ENCODE assay signal across 13 mouse cellular contexts in the genomic region with DNA sequence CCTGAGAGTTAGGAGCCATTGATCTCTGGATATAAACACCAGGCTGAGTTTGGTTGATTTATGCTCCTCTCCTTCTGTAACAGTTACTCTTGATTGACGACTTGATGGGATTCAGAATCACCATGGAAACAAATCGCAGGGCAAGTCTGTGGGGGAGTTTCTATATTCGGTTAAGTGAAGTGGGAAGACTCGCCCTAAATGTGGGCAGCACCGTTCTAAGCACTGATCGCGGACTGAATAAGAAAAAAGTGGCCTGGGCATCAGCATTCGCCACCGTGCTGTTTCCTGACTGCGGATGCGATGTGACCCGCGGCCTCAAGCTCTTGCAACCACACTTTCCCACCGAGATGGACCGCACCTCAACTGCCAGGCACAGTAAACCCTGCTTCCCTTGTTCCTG. TPM values are rescaled to one million over a fixed set of nuclear protein-coding genes. Genes with fewer than 3 reads are reported as not detected.
A peak's percentile ranks its signal among the peaks of the same experiment; 100 is the strongest.
DNase-seq lines count a peak whose midpoint lies in the region; ATAC-seq and TF ChIP-seq lines count a peak whose summit lies in the region.
"Had no signal": no experiment of that assay in that cellular context is flagged by ENCODE, and none has a peak within 500 bp of the region (broad histone marks: within the 10 kb centered on the region; RNA-seq: fewer than 3 reads in every experiment).

No protein-coding gene starts in this region.

- TF ChIP-seq EP300 in liver, postnatal 0 days (IDR thresholded peaks at IDR 0.05; ENCODE audit: low read depth) = no peak

- H3K27ac ChIP-seq in kidney, postnatal 0 days = no peak overlapping the region
- H3K27ac ChIP-seq in embryonic facial prominence, embryonic 10.5 days (replicated peaks) = no peak overlapping the region
- no peak overlapping the region for H3K27ac ChIP-seq in hindbrain, embryonic 14.5 days
- no peak overlapping the region for H3K27ac ChIP-seq in midbrain, embryonic 16.5 days (ENCODE audit: low read length)
- no peak overlapping the region for H3K27ac ChIP-seq in intestine, postnatal 0 days (ENCODE audit: low read depth, low read length)
- H3K27ac ChIP-seq in liver, postnatal 0 days (ENCODE audit: low read depth) = no peak overlapping the region
- H3K27ac ChIP-seq in intestine, embryonic 15.5 days = no peak overlapping the region

- no peak overlapping the region for H3K4me3 ChIP-seq in kidney, postnatal 0 days (replicated peaks; ENCODE audit: low read depth, low read length)
- peak overlapping the region; percentile 25; the same call in 1 of the 2 replicates for H3K4me3 ChIP-seq in embryonic facial prominence, embryonic 10.5 days
- no peak overlapping the region for H3K4me3 ChIP-seq in hindbrain, embryonic 14.5 days (replicated peaks; ENCODE audit: low read length)
- no peak overlapping the region for H3K4me3 ChIP-seq in midbrain, embryonic 16.5 days (ENCODE audit: low read depth, low read length)
- H3K4me3 ChIP-seq in intestine, postnatal 0 days (ENCODE audit: low read depth, low read length) = no peak overlapping the region
- no peak overlapping the region for H3K4me3 ChIP-seq in liver, postnatal 0 days (ENCODE audit: low read depth, low read length)
- H3K4me3 ChIP-seq in intestine, embryonic 15.5 days (replicated peaks) = no peak overlapping the region

- 24% methylated on average over 15 of the region's 15 CpGs for WGBS in kidney, postnatal 0 days
- WGBS in embryonic facial prominence, embryonic 10.5 days = 37% methylated on average over 15 of the region's 15 CpGs
- 31% methylated on average over 15 of the region's 15 CpGs for WGBS in hindbrain, embryonic 14.5 days
- 29% methylated on average over 15 of the region's 15 CpGs for WGBS in midbrain, embryonic 16.5 days
- WGBS in intestine, postnatal 0 days = 47% methylated on average over 15 of the region's 15 CpGs
- WGBS in liver, postnatal 0 days (ENCODE audit: insufficient replicate concordance) = 34% methylated on average over 15 of the region's 15 CpGs
- WGBS in intestine, embryonic 15.5 days = 42% methylated on average over 15 of the region's 15 CpGs

- H3K9me3 ChIP-seq in kidney, postnatal 0 days (replicated peaks; ENCODE audit: low read length) = no peaks in the 10 kb centered on the region
- no peaks in the 10 kb centered on the region for H3K9me3 ChIP-seq in embryonic facial prominence, embryonic 10.5 days
- H3K9me3 ChIP-seq in hindbrain, embryonic 14.5 days (ENCODE audit: control insufficient read depth, low read length) = no peaks in the 10 kb centered on the region
- H3K9me3 ChIP-seq in midbrain, embryonic 16.5 days (replicated peaks; ENCODE audit: control insufficient read depth, low read length, poor library complexity, severe bottlenecking) = no peaks in the 10 kb centered on the region
- H3K9me3 ChIP-seq in intestine, postnatal 0 days (ENCODE audit: control insufficient read depth) = no peaks in the 10 kb centered on the region
- H3K9me3 ChIP-seq in liver, postnatal 0 days (ENCODE audit: low read length) = no peaks in the 10 kb centered on the region
- no peaks in the 10 kb centered on the region for H3K9me3 ChIP-seq in intestine, embryonic 15.5 days

- no peak for TF ChIP-seq CTCF in kidney, postnatal 0 days (IDR thresholded peaks at IDR 0.05; ENCODE audit: low read depth)
- no peak for TF ChIP-seq CTCF in intestine, postnatal 0 days (IDR thresholded peaks at IDR 0.05; ENCODE audit: low read depth)
- TF ChIP-seq CTCF in liver, postnatal 0 days (IDR thresholded peaks at IDR 0.05; ENCODE audit: low read depth) = no peak

- H3K27me3 ChIP-seq in kidney, postnatal 0 days (ENCODE audit: insufficient read depth, low read length) = 0 out of 2 replicates have a peak, but pooled peaks cover 3% of the 10 kb centered on the region
- peaks cover 32% of the 10 kb centered on the region for H3K27me3 ChIP-seq in embryonic facial prominence, embryonic 10.5 days (replicated peaks; ENCODE audit: low read depth, poor library complexity, severe bottlenecking)
- no peaks in the 10 kb centered on the region for H3K27me3 ChIP-seq in hindbrain, embryonic 14.5 days (ENCODE audit: control insufficient read depth, insufficient read depth, low read length)
- H3K27me3 ChIP-seq in midbrain, embryonic 16.5 days (ENCODE audit: control insufficient read depth, insufficient read depth, low read depth, low read length) = no peaks in the 10 kb centered on the region
- H3K27me3 ChIP-seq in intestine, postnatal 0 days (replicated peaks; ENCODE audit: control insufficient read depth, insufficient read depth, low read length) = no peaks in the 10 kb centered on the region; the same call in none of the 2 replicates
- peaks cover 6% of the 10 kb centered on the region; the same call in 1 of the 2 replicates for H3K27me3 ChIP-seq in liver, postnatal 0 days (ENCODE audit: insufficient read depth, low read length)
- H3K27me3 ChIP-seq in intestine, embryonic 15.5 days (replicated peaks) = 0 out of 2 replicates have a peak, but pooled peaks cover 3% of the 10 kb centered on the region
- H3K27me3 ChIP-seq: CH12.LX had no signal

- DNase-seq in kidney, postnatal 0 days (ENCODE audit: low spot score) = no peak
- DNase-seq in kidney, adult 11 months = no peak
- no peak for DNase-seq in embryonic facial prominence, embryonic 10.5 days (ENCODE audit: low spot score)
- DNase-seq in hindbrain, embryonic 14.5 days (ENCODE audit: low spot score) = no peak
- no peak for DNase-seq in liver, postnatal 0 days
- DNase-seq: cerebellum, adult 2 months; heart, postnatal 36 days; lung, postnatal 4 days; thymus, postnatal 4 days had no signal

- H3K4me2 ChIP-seq in kidney, postnatal 0 days (ENCODE audit: low read length) = peak overlapping the region; percentile 25
- peak overlapping the region; percentile 19; the same call in 1 of the 2 replicates for H3K4me2 ChIP-seq in hindbrain, embryonic 14.5 days (replicated peaks)
- H3K4me2 ChIP-seq in midbrain, embryonic 16.5 days (ENCODE audit: low read length) = peak overlapping the region; percentile 0; the same call in 1 of the 2 replicates
- H3K4me2 ChIP-seq in intestine, postnatal 0 days (replicated peaks; ENCODE audit: low read depth) = no peak overlapping the region
- no peak overlapping the region for H3K4me2 ChIP-seq in liver, postnatal 0 days (ENCODE audit: low read depth, low read length)
- no peak overlapping the region for H3K4me2 ChIP-seq in intestine, embryonic 15.5 days (replicated peaks)

- 0 out of 2 replicates have a peak, but pooled peaks cover 10% of the 10 kb centered on the region for H3K4me1 ChIP-seq in kidney, postnatal 0 days (replicated peaks; ENCODE audit: insufficient read depth, low read length)
- peaks cover 27% of the 10 kb centered on the region for H3K4me1 ChIP-seq in embryonic facial prominence, embryonic 10.5 days
- peaks cover 6% of the 10 kb centered on the region; the same call in 1 of the 2 replicates for H3K4me1 ChIP-seq in hindbrain, embryonic 14.5 days (replicated peaks; ENCODE audit: control insufficient read depth, insufficient read depth, low read length)
- peaks cover 19% of the 10 kb centered on the region for H3K4me1 ChIP-seq in midbrain, embryonic 16.5 days (ENCODE audit: control insufficient read depth, insufficient read depth, low read length)
- H3K4me1 ChIP-seq in intestine, postnatal 0 days (replicated peaks; ENCODE audit: control insufficient read depth, insufficient read depth, low read length) = no peaks in the 10 kb centered on the region
- H3K4me1 ChIP-seq in liver, postnatal 0 days (ENCODE audit: insufficient read depth) = no peaks in the 10 kb centered on the region
- H3K4me1 ChIP-seq in intestine, embryonic 15.5 days (replicated peaks) = 0 out of 2 replicates have a peak, but pooled peaks cover 6% of the 10 kb centered on the region

- ATAC-seq in kidney, postnatal 0 days (replicated peaks; ENCODE audit: low FRiP score, low read depth) = no peak
- ATAC-seq in hindbrain, embryonic 14.5 days (ENCODE audit: low FRiP score) = no peak
- ATAC-seq in midbrain, embryonic 16.5 days = no peak
- ATAC-seq in intestine, postnatal 0 days = no peak
- no peak for ATAC-seq in liver, postnatal 0 days
- ATAC-seq in intestine, embryonic 15.5 days = no peak

- H3K9ac ChIP-seq in kidney, postnatal 0 days (ENCODE audit: low read depth, low read length) = no peak overlapping the region
- H3K9ac ChIP-seq in hindbrain, embryonic 14.5 days = no peak overlapping the region
- no peak overlapping the region for H3K9ac ChIP-seq in midbrain, embryonic 16.5 days (ENCODE audit: low read depth, low read length)
- H3K9ac ChIP-seq in intestine, postnatal 0 days (ENCODE audit: low read depth, low read length) = no peak overlapping the region
- no peak overlapping the region for H3K9ac ChIP-seq in liver, postnatal 0 days (replicated peaks)
- H3K9ac ChIP-seq in intestine, embryonic 15.5 days = no peak overlapping the region

- H3K36me3 ChIP-seq in kidney, postnatal 0 days (ENCODE audit: insufficient read depth, low read length) = no peaks in the 10 kb centered on the region
- H3K36me3 ChIP-seq in embryonic facial prominence, embryonic 10.5 days (replicated peaks) = no peaks in the 10 kb centered on the region
- no peaks in the 10 kb centered on the region for H3K36me3 ChIP-seq in hindbrain, embryonic 14.5 days (replicated peaks; ENCODE audit: control insufficient read depth, insufficient read depth)
- H3K36me3 ChIP-seq in midbrain, embryonic 16.5 days (ENCODE audit: control insufficient read depth, insufficient read depth, low read length) = no peaks in the 10 kb centered on the region
- no peaks in the 10 kb centered on the region for H3K36me3 ChIP-seq in intestine, postnatal 0 days (ENCODE audit: control insufficient read depth, insufficient read depth)
- H3K36me3 ChIP-seq in liver, postnatal 0 days (replicated peaks; ENCODE audit: insufficient read depth, low read length) = no peaks in the 10 kb centered on the region
- H3K36me3 ChIP-seq in intestine, embryonic 15.5 days = no peaks in the 10 kb centered on the region

RNA-seq across cellular contexts. Expression of gene Smarcal1, which starts 4.7 kb away (rescaled TPM):
- polyA plus RNA-seq in kidney, postnatal 0 days (2015; fragmentation: Nextera tagmentation; extraction: Ambion mirVana) = 13.5 and 13.8 TPM in 2 replicates
- 31.4 and 33.3 TPM in 2 replicates for polyA plus RNA-seq in embryonic facial prominence, embryonic 10.5 days (2016; fragmentation: Nextera tagmentation; extraction: Ambion mirVana)
- 27.2 and 35.2 TPM in 2 replicates for polyA plus RNA-seq in hindbrain, embryonic 14.5 days (2014; fragmentation: Nextera tagmentation; extraction: Ambion mirVana)
- polyA plus RNA-seq in midbrain, embryonic 16.5 days (2015; fragmentation: Nextera tagmentation; extraction: Ambion mirVana) = 30.5 and 31.2 TPM in 2 replicates
- 4.6 and 5.4 TPM in 2 replicates for polyA plus RNA-seq in intestine, postnatal 0 days (2015; fragmentation: Nextera tagmentation; extraction: Ambion mirVana)
- 3.0 and 3.5 TPM in 2 replicates for polyA plus RNA-seq in liver, postnatal 0 days (2015; fragmentation: Nextera tagmentation; extraction: Ambion mirVana)
- polyA plus RNA-seq in intestine, embryonic 15.5 days (2015; fragmentation: Nextera tagmentation; extraction: Ambion mirVana) = 16.5 TPM in 2 replicates

RNA-seq across cellular contexts. Expression of gene March4, which starts 41.6 kb away (rescaled TPM):
- polyA plus RNA-seq in kidney, postnatal 0 days (2015; fragmentation: Nextera tagmentation; extraction: Ambion mirVana) = not detected in 2 replicates
- polyA plus RNA-seq in embryonic facial prominence, embryonic 10.5 days (2016; fragmentation: Nextera tagmentation; extraction: Ambion mirVana) = not detected in 2 replicates
- 10.2 and 11.1 TPM in 2 replicates for polyA plus RNA-seq in hindbrain, embryonic 14.5 days (2014; fragmentation: Nextera tagmentation; extraction: Ambion mirVana)
- 7.9 and 8.0 TPM in 2 replicates for polyA plus RNA-seq in midbrain, embryonic 16.5 days (2015; fragmentation: Nextera tagmentation; extraction: Ambion mirVana)
- 0.12 and 0.20 TPM in 2 replicates for polyA plus RNA-seq in intestine, postnatal 0 days (2015; fragmentation: Nextera tagmentation; extraction: Ambion mirVana)
- polyA plus RNA-seq in liver, postnatal 0 days (2015; fragmentation: Nextera tagmentation; extraction: Ambion mirVana) = not detected in 2 replicates
- polyA plus RNA-seq in intestine, embryonic 15.5 days (2015; fragmentation: Nextera tagmentation; extraction: Ambion mirVana) = 0.37 and 0.38 TPM in 2 replicates

Comparison
In these comparisons a context has a peak if more than half of its experiments do, and no peak if none do; other contexts are left out.
1. H3K4me2 ChIP-seq: peak in kidney, postnatal 0 days (single experiment), hindbrain, embryonic 14.5 days (single experiment) and midbrain, embryonic 16.5 days (single experiment); none in intestine, postnatal 0 days (single experiment), liver, postnatal 0 days (single experiment) and intestine, embryonic 15.5 days (single experiment).